In genomic region chr9:101002053-101002452, GRCm38 (mm10) we compare ENCODE assay signal across 10 mouse cellular contexts. TPM values are rescaled to one million over a fixed set of nuclear protein-coding genes. Genes with fewer than 3 reads are reported as not detected.
A peak's percentile ranks its signal among the peaks of the same experiment; 100 is the strongest.
DNase-seq lines count a peak whose midpoint lies in the region; ATAC-seq and TF ChIP-seq lines count a peak whose summit lies in the region.
"Had no signal": no experiment of that assay in that cellular context is flagged by ENCODE, and none has a peak within 500 bp of the region (broad histone marks: within the 10 kb centered on the region; RNA-seq: fewer than 3 reads in every experiment).

No protein-coding gene starts in this region.

- no peak overlapping the region for H3K4me2 ChIP-seq in hindbrain, embryonic 16.5 days (ENCODE audit: low read length)
- H3K4me2 ChIP-seq: limb, embryonic 12.5 days; stomach, embryonic 15.5 days had no signal

- H3K27me3 ChIP-seq in G1E (ENCODE audit: insufficient read depth, low read length): no peaks in the 10 kb centered on the region
- no peaks in the 10 kb centered on the region for H3K27me3 ChIP-seq in hindbrain, embryonic 16.5 days (replicated peaks; ENCODE audit: control insufficient read depth, insufficient read depth, low read length)
- H3K27me3 ChIP-seq: limb, embryonic 12.5 days; stomach, embryonic 15.5 days had no signal

- peaks cover 18% of the 10 kb centered on the region for H3K36me3 ChIP-seq in G1E (replicated peaks)
- H3K36me3 ChIP-seq in hindbrain, embryonic 16.5 days (ENCODE audit: control insufficient read depth, insufficient read depth, low read length): peaks cover 2% of the 10 kb centered on the region; the same call in 1 of the 2 replicates

- H3K4me3 ChIP-seq in G1E (ENCODE audit: low read depth, low read length): no peak overlapping the region
- no peak overlapping the region for H3K4me3 ChIP-seq in hindbrain, embryonic 16.5 days (ENCODE audit: low read length)
- H3K4me3 ChIP-seq: limb, embryonic 12.5 days; stomach, embryonic 15.5 days had no signal

- H3K27ac ChIP-seq in hindbrain, embryonic 16.5 days (ENCODE audit: low read depth, low read length): no peak overlapping the region
- H3K27ac ChIP-seq: limb, embryonic 12.5 days; stomach, embryonic 15.5 days had no signal

- ATAC-seq in G1E (ENCODE audit: extremely low read depth, insufficient number of reproducible peaks, low FRiP score, poor library complexity, severe bottlenecking): peak; percentile 28; the same call in 1 of the 2 replicates
- ATAC-seq in megakaryocyte, adult 5-6 weeks (ENCODE audit: poor library complexity, severe bottlenecking): peak; percentile 51
- no peak for ATAC-seq in hindbrain, embryonic 16.5 days

- WGBS in hindbrain, embryonic 16.5 days: 92% methylated on average over 4 of the region's 4 CpGs

- DNase-seq in kidney, postnatal 10 days: peak; percentile 32
- DNase-seq in kidney, adult 11 months: no peak
- peak; percentile 59 to 60 for DNase-seq in B cell, adult 2 months
- DNase-seq in G1E (ENCODE audit: low spot score): no peak
- no peak for DNase-seq in right cerebral cortex, postnatal 25 days
- DNase-seq: cerebellum, adult 9-10 months had no signal

- H3K4me1 ChIP-seq in G1E (ENCODE audit: insufficient read depth, low read depth, low read length): no peaks in the 10 kb centered on the region
- no peaks in the 10 kb centered on the region for H3K4me1 ChIP-seq in hindbrain, embryonic 16.5 days (ENCODE audit: control insufficient read depth, insufficient read depth, low read depth, low read length)
- H3K4me1 ChIP-seq: limb, embryonic 12.5 days; stomach, embryonic 15.5 days had no signal

- H3K9ac ChIP-seq in hindbrain, embryonic 16.5 days (ENCODE audit: low read depth, low read length): no peak overlapping the region
- H3K9ac ChIP-seq: limb, embryonic 12.5 days; stomach, embryonic 15.5 days had no signal

- TF ChIP-seq CTCF in G1E (IDR thresholded peaks at IDR 0.05; ENCODE audit: low read depth, low read length): peak; percentile 59; the same call in 1 of the 2 replicates

- 0 out of 2 replicates have a peak, but pooled peaks cover 2% of the 10 kb centered on the region for H3K9me3 ChIP-seq in G1E (replicated peaks)
- peaks cover 5% of the 10 kb centered on the region; the same call in 1 of the 2 replicates for H3K9me3 ChIP-seq in hindbrain, embryonic 16.5 days (ENCODE audit: control insufficient read depth, low read length)
- H3K9me3 ChIP-seq: stomach, embryonic 15.5 days had no signal

RNA-seq across cellular contexts. Expression of gene Pccb, which starts 32.6 kb away (rescaled TPM):
- total RNA-seq in G1E (2014; fragmentation: Nextera tagmentation) (11.2 and 15.5 TPM in 2 replicates), G1E (2017) (14.0 and 15.2 TPM in 2 replicates)
- 51.1 and 55.5 TPM in 2 replicates for polyA plus RNA-seq in G1E (2012)
- total RNA-seq in megakaryocyte, adult 5-6 weeks (2015): 9.8 and 12.2 TPM in 2 replicates
- 6.4 and 8.0 TPM in 2 replicates for total RNA-seq in megakaryocyte, adult 5-6 weeks (2017)
- 27.7 and 28.7 TPM in 2 replicates for polyA plus RNA-seq in hindbrain, embryonic 16.5 days (2015; fragmentation: Nextera tagmentation; extraction: Ambion mirVana)

Comparison
In these comparisons a context has a peak if more than half of its experiments do, and no peak if none do; other contexts are left out.
1. DNase-seq: peak in kidney, postnatal 10 days (single experiment) and B cell, adult 2 months (2 of 2); none in kidney, adult 11 months (single experiment), G1E (single experiment) and right cerebral cortex, postnatal 25 days (single experiment).